Mouse (Mus musculus) cerebellum, postnatal 10 days (tissue): ENCODE results near the gene Nfxl1.
"Not testable (repeated sequence)": the region's sequence is repeated elsewhere in the genome, so short reads cannot be mapped to it uniquely, and the experiment has no call there.

ENCODE experiments used
- DNase-seq, 2 experiments: peaks; one replicate each; pipeline ENCODE4 v3.0.0; 2021; ENCODE audit warnings: mixed read lengths in 2 of 2

Gene Nfxl1

GRCm38 (mm10) chr5:72559544-72560049 is at the start of gene Nfxl1:
Gene Nfxl1 (minus strand): TSS chr5:72559684.
- DNase-seq: peak; percentile 98 to 99

GRCm38 (mm10) chr5:72603138-72603537 is 43.7 kb upstream of the Nfxl1 start:
- no peak for DNase-seq

DNA sequence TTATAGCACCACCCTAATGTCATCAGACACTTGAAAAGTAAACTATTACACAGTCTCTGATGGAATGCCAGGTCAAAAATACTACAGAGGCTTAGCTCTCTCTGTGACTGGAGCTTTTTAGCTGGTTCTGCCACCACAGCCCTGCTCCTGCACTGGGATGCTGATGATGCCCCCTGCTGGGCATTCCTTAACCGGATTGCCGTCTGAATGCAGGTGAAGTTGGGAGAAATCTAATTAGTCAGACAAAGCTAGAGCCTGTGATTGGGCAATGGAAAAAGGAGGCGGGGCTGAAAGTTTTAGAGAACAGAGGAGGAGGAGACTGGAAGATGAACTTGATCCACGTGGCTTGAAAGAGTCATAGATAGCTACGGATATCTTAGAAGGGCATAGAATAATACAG is 41.5 kb upstream of the Nfxl1 start:
- peak; percentile 35 to 39 for DNase-seq

- peak; percentile 17 to 30 for DNase-seq
Measured at GRCm38 (mm10) chr5:72587192-72587681, 27.8 kb upstream of the Nfxl1 start, which contains the start of gene Gm5868. Gene Gm5868 (minus strand): TSS chr5:72587551.

- not testable (repeated sequence) for DNase-seq
Measured at GRCm38 (mm10) chr5:72586667-72587191, 27.2 kb upstream of the Nfxl1 start.

DNA sequence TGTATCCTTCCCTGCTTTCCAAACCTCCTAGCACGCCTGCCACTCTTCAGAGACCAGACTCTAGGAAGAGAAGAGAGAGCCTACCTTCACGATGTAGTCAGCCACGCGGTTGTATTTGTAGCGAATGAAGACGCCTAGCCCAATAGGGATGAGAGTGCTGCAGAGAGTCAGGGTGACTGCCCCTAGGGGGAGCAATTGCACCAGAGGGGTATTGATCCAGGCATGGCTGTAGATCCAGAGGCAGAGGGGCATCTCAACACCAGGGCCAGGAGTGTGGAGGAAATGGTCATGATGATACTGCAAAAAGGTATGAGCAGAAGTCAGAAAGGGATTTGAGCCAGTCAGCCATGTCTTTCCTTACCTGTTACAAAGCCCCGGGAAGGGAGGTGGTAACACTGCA is 26.6 kb upstream of the Nfxl1 start:
- not testable (repeated sequence) for DNase-seq

GRCm38 (mm10) chr5:72580970-72581332 is 21.5 kb upstream of the Nfxl1 start, which contains the start of gene Zar1:
Gene Zar1 (minus strand): TSS chr5:72581254.
- peak; percentile 18 to 21 for DNase-seq

GRCm38 (mm10) chr5:72580088-72580969 is 20.8 kb upstream of the Nfxl1 start:
- peak; percentile 18 to 33 for DNase-seq

- not testable (repeated sequence) for DNase-seq
Measured at GRCm38 (mm10) chr5:72579599-72579998, 20.1 kb upstream of the Nfxl1 start.

DNA sequence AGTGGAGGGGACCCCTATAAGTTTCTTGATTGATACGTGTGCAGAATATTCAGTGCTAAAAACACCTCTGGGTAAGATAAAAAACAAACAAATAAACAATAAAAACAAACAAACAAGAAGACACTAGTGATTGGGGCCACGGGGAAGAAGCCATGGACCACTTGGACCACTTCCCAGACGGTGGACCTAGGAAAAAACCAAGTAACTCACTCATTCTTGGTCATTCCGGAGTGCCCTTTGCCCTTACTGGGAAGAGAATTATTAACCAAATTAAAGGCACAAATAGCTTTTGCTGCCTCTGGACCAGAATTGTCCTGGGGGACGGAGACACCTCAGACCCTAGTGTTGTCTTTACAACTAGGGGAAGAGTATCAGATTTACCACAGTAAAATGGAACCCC is 6.1 kb upstream of the Nfxl1 start:
- DNase-seq: no peak

DNA sequence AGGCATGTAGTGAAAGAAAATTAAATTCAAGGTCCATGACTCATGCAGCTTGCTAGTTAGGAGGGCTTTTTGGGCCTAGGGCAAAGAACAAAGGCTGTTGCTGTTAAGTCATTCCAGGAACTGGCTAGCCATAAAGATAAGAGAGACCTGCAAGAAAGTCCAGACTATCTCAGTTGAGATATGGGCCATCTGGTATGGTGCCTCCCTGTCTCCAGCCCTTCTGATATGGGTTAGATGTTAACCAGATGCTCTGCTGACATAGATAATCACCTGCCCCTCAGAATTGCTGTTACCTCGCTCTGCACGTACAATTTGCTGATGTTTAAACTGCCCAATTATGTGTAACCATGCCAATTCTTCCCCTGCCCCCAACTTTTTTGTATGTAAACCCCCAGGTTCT is 3.7 kb upstream of the Nfxl1 start:
- DNase-seq: not testable (repeated sequence)

DNA sequence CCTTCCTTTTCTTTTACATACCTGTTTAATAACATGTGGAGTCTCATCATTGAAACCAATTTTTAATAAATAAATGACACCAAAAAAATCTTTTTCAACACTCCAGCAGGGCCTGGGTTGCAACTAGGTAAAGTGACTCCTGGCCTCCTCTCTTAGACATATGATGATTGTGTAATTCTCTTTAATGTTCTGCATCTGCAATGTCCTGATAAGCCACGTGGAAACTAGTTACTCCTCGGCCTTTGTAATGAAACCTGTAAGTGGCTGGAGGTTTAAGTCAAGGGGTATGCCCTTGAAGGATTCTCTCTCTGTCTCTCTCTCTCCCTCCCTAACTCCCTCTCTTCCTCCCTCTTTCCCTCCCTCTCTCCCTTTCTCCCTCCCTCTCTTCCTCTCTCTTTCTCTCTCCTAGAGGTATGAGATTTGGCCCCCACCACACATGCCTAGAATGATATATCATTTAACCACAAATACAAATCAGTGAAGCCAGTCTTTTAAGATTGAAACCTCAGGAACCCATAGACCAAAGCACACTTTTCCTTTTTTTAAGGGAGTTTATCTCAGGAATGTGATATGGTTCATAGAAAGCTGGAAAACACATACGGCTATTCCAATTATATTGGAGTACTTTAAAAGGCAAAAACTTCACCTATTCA is 1.6 kb upstream of the Nfxl1 start:
- no peak for DNase-seq

- peak in 1 of 2 experiments; percentile 71 for DNase-seq
Measured at GRCm38 (mm10) chr5:72558716-72559526, 563 bp downstream of the Nfxl1 start.

DNA sequence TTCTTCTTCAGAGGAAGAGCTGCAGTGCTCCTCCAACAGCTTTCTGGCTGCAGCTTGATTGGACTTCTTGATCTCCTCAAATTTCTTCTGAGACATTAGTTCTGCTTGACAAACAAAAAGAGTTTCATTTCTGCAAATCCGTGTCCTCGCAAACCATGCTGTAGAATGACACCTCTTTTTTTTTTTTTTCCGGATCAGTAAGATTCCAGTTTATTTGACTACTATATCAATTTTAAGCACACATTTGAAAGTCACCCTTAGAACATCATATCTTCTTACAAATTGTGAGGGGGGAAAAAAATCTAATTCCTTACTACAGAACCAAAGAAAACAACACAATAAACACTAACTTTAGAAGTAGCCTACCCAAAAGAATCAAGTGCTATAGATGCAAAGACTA is 3.2 kb downstream of the Nfxl1 start:
- DNase-seq: no peak

GRCm38 (mm10) chr5:72551209-72551608 is 8.3 kb downstream of the Nfxl1 start:
- DNase-seq: no peak

DNA sequence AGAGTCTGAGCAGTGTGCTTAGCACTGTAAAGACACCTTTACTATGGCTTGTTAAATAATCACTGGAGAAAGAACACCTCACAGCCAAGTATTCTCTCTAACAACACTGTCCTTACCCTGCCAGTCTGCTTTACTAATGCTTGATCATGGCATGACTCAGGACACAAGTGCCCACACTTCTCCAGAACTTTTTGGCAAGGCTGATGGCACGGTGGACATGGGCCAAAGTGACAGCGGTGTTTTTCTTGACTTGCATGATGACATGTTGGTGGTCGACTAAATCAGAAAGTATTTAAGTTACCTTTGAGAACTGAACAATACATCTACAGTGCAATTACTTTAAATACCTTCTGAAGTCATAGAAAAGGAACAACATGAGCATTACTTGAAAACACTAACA is 30.6 kb downstream of the Nfxl1 start:
- peak; percentile 20 to 42 for DNase-seq

DNA sequence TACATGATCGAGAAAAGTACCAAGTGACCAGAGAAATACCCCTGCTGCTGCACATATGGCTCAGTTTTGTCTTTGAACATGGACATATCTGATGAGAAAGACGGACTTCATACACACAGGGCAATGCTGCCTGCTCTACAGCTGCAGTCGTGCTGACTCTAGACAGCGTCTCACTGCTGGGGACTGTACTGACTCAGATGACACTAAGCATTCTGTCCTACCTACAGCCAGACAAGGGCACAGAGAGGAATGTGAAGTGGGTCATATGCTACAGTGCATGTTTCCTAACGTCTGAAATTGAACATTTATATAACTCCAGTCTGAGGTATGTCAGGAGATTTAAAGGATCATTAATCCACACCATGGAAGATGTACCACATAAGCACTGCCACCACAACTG is 45.7 kb downstream of the Nfxl1 start:
- DNase-seq: no peak

- DNase-seq: peak; percentile 56 to 72
Measured at GRCm38 (mm10) chr5:72505740-72506139, 53.7 kb downstream of the Nfxl1 start.

GRCm38 (mm10) chr5:72503531-72504523 is 55.7 kb downstream of the Nfxl1 start, which contains the start of gene Corin:
Gene Corin (minus strand): TSS chr5:72504473.
- DNase-seq: peak; percentile 24 to 25

DNA sequence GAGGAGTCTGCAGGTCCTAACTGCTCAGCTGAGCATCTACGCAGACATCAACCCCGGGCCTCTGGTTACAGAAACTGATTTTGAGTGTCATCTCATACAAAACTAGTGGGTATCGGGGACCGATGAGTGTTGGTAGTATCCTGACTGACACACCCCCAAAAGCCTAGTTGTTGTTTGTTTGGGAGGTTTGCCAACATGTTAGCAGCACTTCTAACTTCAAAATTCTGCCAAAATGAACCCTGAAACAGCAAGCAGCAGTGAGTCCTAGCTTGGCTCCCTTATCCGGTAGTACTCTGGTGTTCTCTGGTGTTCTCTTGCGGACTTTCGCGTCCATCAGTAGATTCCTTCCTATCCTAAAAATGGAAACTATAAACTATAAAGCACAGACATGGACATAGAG is 56.7 kb downstream of the Nfxl1 start:
- DNase-seq: no peak

DNA sequence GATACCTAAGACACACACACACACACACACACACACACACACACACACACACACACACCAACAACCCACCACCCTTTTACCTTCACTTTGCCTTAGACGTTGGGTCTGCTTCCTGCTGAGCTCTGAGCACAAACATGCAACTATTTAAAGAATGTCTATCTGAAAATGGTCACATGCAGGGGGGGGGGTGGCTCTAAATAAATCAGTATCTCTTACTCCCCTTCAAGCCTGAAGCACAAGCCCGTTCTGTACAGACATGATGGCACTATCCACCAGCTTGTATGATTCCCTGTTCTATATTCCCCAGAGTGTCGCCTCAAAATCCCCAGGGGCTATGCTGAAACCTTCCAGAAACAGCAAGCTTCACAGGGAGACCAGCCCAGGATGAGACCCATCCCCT is 57.7 kb downstream of the Nfxl1 start:
- DNase-seq: no peak
